Comparison of ENCODE assay signal across 24 mouse cellular contexts in genomic region chr4:90798637-90799036, GRCm38 (mm10).
DNase-seq lines count a peak whose midpoint lies in the region; ATAC-seq and TF ChIP-seq lines count a peak whose summit lies in the region.
"Had no signal": no experiment of that assay in that cellular context is flagged by ENCODE, and none has a peak within 500 bp of the region (broad histone marks: within the 10 kb centered on the region; RNA-seq: fewer than 3 reads in every experiment).

No protein-coding gene starts in this region.

- no peaks in the 10 kb centered on the region for H3K4me1 ChIP-seq in midbrain, embryonic 14.5 days (ENCODE audit: control insufficient read depth, insufficient read depth, low read length)
- H3K4me1 ChIP-seq in midbrain, embryonic 10.5 days, result no peaks in the 10 kb centered on the region
- H3K4me1 ChIP-seq in midbrain, embryonic 16.5 days (ENCODE audit: control insufficient read depth, insufficient read depth, low read length), result no peaks in the 10 kb centered on the region
- no peaks in the 10 kb centered on the region for H3K4me1 ChIP-seq in midbrain, embryonic 11.5 days (ENCODE audit: control insufficient read depth, insufficient read depth, low read length)
- H3K4me1 ChIP-seq: embryonic facial prominence, embryonic 10.5 days; embryonic facial prominence, embryonic 12.5 days; forebrain, embryonic 13.5 days had no signal

- ATAC-seq in midbrain, embryonic 14.5 days (ENCODE audit: low FRiP score, low TSS enrichment), result no peak
- ATAC-seq in midbrain, embryonic 16.5 days, result peak; percentile 51
- no peak for ATAC-seq in midbrain, embryonic 11.5 days (ENCODE audit: low FRiP score)
- ATAC-seq: activated CD4-positive, CD25-positive, alpha-beta regulatory T cell, adult 4 months; CD4-positive, CD25-positive, alpha-beta regulatory T cell, adult 4 months; forebrain, embryonic 13.5 days; forebrain, embryonic 15.5 days; forebrain, postnatal 0 days; Patski had no signal

- WGBS in midbrain, embryonic 14.5 days, result 64% methylated on average over 3 of the region's 3 CpGs
- 84% methylated on average over 3 of the region's 3 CpGs for WGBS in midbrain, embryonic 10.5 days
- 52% methylated on average over 3 of the region's 3 CpGs for WGBS in midbrain, embryonic 16.5 days
- WGBS in midbrain, embryonic 11.5 days, result 87% methylated on average over 3 of the region's 3 CpGs

- no peak overlapping the region for H3K9ac ChIP-seq in midbrain, embryonic 14.5 days (replicated peaks; ENCODE audit: low read length)
- H3K9ac ChIP-seq in midbrain, embryonic 16.5 days (ENCODE audit: low read depth, low read length), result no peak overlapping the region
- H3K9ac ChIP-seq in midbrain, embryonic 11.5 days (ENCODE audit: low read length), result no peak overlapping the region
- H3K9ac ChIP-seq: embryonic facial prominence, embryonic 12.5 days; forebrain, embryonic 13.5 days; forebrain, embryonic 15.5 days; forebrain, postnatal 0 days had no signal

- H3K27ac ChIP-seq in midbrain, embryonic 14.5 days (replicated peaks; ENCODE audit: low read depth, low read length), result no peak overlapping the region
- H3K27ac ChIP-seq in midbrain, embryonic 10.5 days (replicated peaks), result no peak overlapping the region
- no peak overlapping the region for H3K27ac ChIP-seq in midbrain, embryonic 16.5 days (ENCODE audit: low read length)
- no peak overlapping the region for H3K27ac ChIP-seq in midbrain, embryonic 11.5 days (ENCODE audit: low read depth, low read length)
- H3K27ac ChIP-seq: embryonic facial prominence, embryonic 10.5 days; embryonic facial prominence, embryonic 12.5 days; forebrain, embryonic 13.5 days; forebrain, embryonic 15.5 days had no signal

- H3K36me3 ChIP-seq in midbrain, embryonic 14.5 days (ENCODE audit: control insufficient read depth, insufficient read depth, low read length), result no peaks in the 10 kb centered on the region
- H3K36me3 ChIP-seq in midbrain, embryonic 10.5 days, result no peaks in the 10 kb centered on the region
- no peaks in the 10 kb centered on the region for H3K36me3 ChIP-seq in midbrain, embryonic 16.5 days (ENCODE audit: control insufficient read depth, insufficient read depth, low read length)
- no peaks in the 10 kb centered on the region for H3K36me3 ChIP-seq in midbrain, embryonic 11.5 days (ENCODE audit: control insufficient read depth, insufficient read depth, low read length)
- H3K36me3 ChIP-seq: embryonic facial prominence, embryonic 10.5 days; embryonic facial prominence, embryonic 12.5 days; forebrain, embryonic 15.5 days; G1E had no signal

- H3K4me3 ChIP-seq in midbrain, embryonic 14.5 days (replicated peaks; ENCODE audit: low read depth, low read length), result no peak overlapping the region
- H3K4me3 ChIP-seq in midbrain, embryonic 10.5 days, result no peak overlapping the region
- H3K4me3 ChIP-seq in midbrain, embryonic 16.5 days (ENCODE audit: low read depth, low read length), result no peak overlapping the region
- no peak overlapping the region for H3K4me3 ChIP-seq in midbrain, embryonic 11.5 days (ENCODE audit: low read depth, low read length)
- H3K4me3 ChIP-seq: embryonic facial prominence, embryonic 10.5 days; embryonic facial prominence, embryonic 12.5 days; forebrain, embryonic 13.5 days; forebrain, embryonic 15.5 days had no signal

- no peaks in the 10 kb centered on the region for H3K27me3 ChIP-seq in midbrain, embryonic 14.5 days (ENCODE audit: control insufficient read depth, insufficient read depth, low read length)
- H3K27me3 ChIP-seq in midbrain, embryonic 10.5 days (ENCODE audit: low read depth, poor library complexity, severe bottlenecking), result no peaks in the 10 kb centered on the region
- H3K27me3 ChIP-seq in midbrain, embryonic 16.5 days (ENCODE audit: control insufficient read depth, insufficient read depth, low read depth, low read length), result no peaks in the 10 kb centered on the region
- no peaks in the 10 kb centered on the region for H3K27me3 ChIP-seq in midbrain, embryonic 11.5 days (ENCODE audit: control insufficient read depth, insufficient read depth, low read length)
- H3K27me3 ChIP-seq: CH12.LX; embryonic facial prominence, embryonic 12.5 days; forebrain, embryonic 13.5 days; forebrain, embryonic 15.5 days; Patski had no signal

- no peaks in the 10 kb centered on the region for H3K9me3 ChIP-seq in midbrain, embryonic 14.5 days (ENCODE audit: control insufficient read depth, low read length)
- no peaks in the 10 kb centered on the region for H3K9me3 ChIP-seq in midbrain, embryonic 10.5 days (replicated peaks)
- H3K9me3 ChIP-seq in midbrain, embryonic 16.5 days (replicated peaks; ENCODE audit: control insufficient read depth, low read length, poor library complexity, severe bottlenecking), result no peaks in the 10 kb centered on the region
- no peaks in the 10 kb centered on the region for H3K9me3 ChIP-seq in midbrain, embryonic 11.5 days (ENCODE audit: control insufficient read depth, low read length)
- H3K9me3 ChIP-seq: embryonic facial prominence, embryonic 10.5 days; embryonic facial prominence, embryonic 12.5 days; forebrain, embryonic 13.5 days; forebrain, embryonic 15.5 days; G1E had no signal

- H3K4me2 ChIP-seq in midbrain, embryonic 14.5 days (ENCODE audit: low read length), result no peak overlapping the region
- no peak overlapping the region for H3K4me2 ChIP-seq in midbrain, embryonic 16.5 days (ENCODE audit: low read length)
- no peak overlapping the region for H3K4me2 ChIP-seq in midbrain, embryonic 11.5 days
- H3K4me2 ChIP-seq: embryonic facial prominence, embryonic 12.5 days; forebrain, embryonic 13.5 days; forebrain, embryonic 15.5 days had no signal

- TF ChIP-seq POLR2A in brain, embryonic 14.5 days (IDR thresholded peaks at IDR 0.05; ENCODE audit: borderline replicate concordance, extremely low read depth, insufficient read depth, insufficient read length, poor library complexity, severe bottlenecking), result no peak

- TF ChIP-seq CTCF in brain, embryonic 14.5 days (IDR thresholded peaks at IDR 0.05; ENCODE audit: borderline replicate concordance, extremely low read depth, insufficient read depth, insufficient read length), result no peak

- peak; percentile 3 for DNase-seq in midbrain, embryonic 14.5 days
- DNase-seq in midbrain, embryonic 10.5 days (ENCODE audit: low spot score), result no peak
- no peak for DNase-seq in midbrain, embryonic 11.5 days (ENCODE audit: low spot score, missing footprints)
- peak; percentile 9 for DNase-seq in brain, embryonic 14.5 days (ENCODE audit: low read depth)
- DNase-seq: adrenal gland, adult 8-10 months; adrenal gland, postnatal 14 days; adrenal gland, postnatal 36 days; B cell, adult 2 months; cerebellum, adult 11-12 months; cerebellum, adult 2 months; cerebellum, adult 9-10 months; cerebellum, postnatal 10 days; cerebellum, postnatal 25 days had no signal

Comparison
In these comparisons a context has a peak if more than half of its experiments do, and no peak if none do; other contexts are left out.
1. DNase-seq: peak in midbrain, embryonic 14.5 days (single experiment) and brain, embryonic 14.5 days (single experiment); none in midbrain, embryonic 10.5 days (single experiment) and midbrain, embryonic 11.5 days (single experiment).